Mouse (Mus musculus) embryo, embryonic 10.5 days (tissue): Measurements from ENCODE around the gene Gm10697.
"Not testable (repeated sequence)": the region's sequence is repeated elsewhere in the genome, so short reads cannot be mapped to it uniquely, and the experiment has no call there.

Experiments used
- DNase-seq: peaks from one replicate; pipeline ENCODE4 v3.0.0-alpha.2; 2015; ENCODE audit warnings: low spot score

The Gm10697 gene

DNA sequence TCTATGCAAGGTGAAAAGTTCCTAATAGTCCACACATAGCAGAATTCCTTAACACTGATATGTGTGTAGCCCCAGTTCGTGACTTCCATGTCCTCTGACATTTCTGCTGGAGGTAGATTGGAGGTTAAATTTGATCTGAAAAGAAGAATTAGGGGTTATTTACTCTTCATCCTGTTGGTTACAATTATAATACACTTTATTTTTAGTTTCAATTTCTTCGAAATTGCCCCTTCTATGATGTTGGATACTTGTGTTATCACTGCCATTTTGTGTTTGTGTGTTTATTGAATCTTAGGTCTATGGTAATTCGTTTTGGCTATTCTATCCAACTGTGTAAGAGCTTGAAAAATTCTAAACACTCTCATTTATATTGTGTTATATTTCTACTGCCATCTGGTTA is at the start of gene Gm10697:
Gene Gm10697 (minus strand): TSS at position 101 of the 400 bp plus-strand sequence.
- not testable (repeated sequence) for DNase-seq

DNA sequence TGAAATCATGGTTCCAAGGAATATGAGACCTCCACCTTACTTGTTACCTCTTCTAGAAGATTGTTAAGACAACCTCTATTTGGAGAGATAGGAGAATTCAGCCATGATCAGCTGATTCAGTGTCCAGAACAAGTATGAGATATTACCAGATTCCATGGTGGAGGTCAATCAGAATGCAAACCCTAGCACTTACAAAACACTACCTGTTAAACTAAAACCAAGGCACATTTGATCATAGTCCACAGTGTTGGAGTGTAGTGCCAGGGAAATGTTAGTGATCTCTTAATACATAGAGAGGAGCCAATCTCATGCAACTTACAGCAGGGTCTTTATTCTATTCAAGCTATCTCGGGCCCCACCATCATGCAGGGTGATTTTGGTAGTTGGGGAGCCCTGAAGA is 42.6 kb upstream of the Gm10697 start:
- DNase-seq = not testable (repeated sequence)

GRCm38 (mm10) chr3:94054785-94055184 is 17.7 kb downstream of the Gm10697 start, which contains the start of gene Gm9125:
Gene Gm9125, minus strand, starts transcription at chr3:94054885.
- DNase-seq = not testable (repeated sequence)

GRCm38 (mm10) chr3:94049566-94050121 is 22.8 kb downstream of the Gm10697 start:
- DNase-seq = not testable (repeated sequence)

DNA sequence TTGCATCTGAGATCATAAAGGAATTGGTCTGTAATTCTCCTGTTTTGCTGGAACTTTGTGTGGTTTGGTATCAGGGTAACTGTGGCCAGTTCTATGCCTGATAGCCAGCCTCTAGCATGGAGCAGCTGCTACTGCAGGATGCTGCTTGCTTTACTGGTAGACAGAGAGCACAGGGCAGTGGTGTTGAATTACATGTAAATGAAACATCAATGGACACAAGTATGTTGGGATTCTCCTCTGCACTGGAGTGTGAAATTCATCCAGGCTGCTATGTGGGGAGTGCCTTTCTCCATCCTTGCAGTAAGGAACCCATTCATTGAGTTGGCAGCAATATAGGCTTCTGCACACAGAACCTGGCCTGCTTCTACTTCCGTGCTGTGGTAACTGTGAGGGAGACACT is 34.2 kb downstream of the Gm10697 start:
- DNase-seq = not testable (repeated sequence)

DNA sequence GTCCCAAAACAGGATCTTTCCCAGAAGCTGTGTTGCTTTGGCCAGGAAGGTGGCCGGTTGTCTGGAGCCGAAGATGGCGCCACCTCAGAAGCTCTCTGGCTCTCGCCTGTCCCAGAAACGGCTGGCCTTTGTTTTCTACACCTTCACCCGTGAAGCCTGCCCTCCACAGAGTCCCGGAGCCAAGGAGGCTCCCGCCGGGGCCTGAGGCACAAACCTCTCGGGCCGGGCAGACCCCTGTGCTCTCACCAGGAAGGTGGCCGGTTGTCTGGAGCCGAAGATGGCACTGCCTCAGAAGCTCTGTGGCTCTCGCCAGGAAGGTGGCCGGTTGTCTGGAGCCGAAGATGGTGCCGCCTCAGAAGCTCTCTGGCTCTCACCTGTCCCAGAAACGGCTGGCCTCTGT is 38.0 kb downstream of the Gm10697 start:
- DNase-seq = not testable (repeated sequence)
